Mouse (Mus musculus) mouse trophoblast stem cell (cell line): ENCODE measurements around the gene Nrg4.
"Not testable (repeated sequence)": the region's sequence is repeated elsewhere in the genome, so short reads cannot be mapped to it uniquely, and the experiment has no call there.

Experiments used
- in situ Hi-C, 2 experiments: fragments of 300-500 bp; cut with MseI, MboI; formaldehyde crosslinking; loops; 2 replicates in 1 of 2; 3 replicates in 1 of 2; pipeline ENCODE4 v1.15.1; 2025

Nrg4 gene

DNA sequence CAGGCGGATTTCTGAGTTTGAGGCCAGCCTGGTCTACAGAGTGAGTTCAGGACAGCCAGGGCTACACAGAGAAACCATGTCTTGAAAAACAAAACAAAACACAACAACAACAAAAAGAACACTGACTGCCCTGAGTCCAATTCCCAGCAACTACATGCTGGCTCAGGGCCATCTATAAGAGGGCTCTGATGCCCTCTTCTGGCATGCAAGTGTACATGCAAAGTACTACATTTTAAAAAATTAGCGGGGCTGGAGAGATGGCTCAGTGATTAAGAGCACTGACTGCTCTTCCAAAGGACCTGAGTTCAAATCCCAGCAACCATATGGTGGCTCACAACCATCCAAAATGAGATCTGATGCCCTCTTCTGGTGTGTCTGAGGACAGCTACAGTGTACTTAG, 74.5 kb downstream of the Nrg4 start:
- in situ Hi-C loops = not testable (repeated sequence)

DNA sequence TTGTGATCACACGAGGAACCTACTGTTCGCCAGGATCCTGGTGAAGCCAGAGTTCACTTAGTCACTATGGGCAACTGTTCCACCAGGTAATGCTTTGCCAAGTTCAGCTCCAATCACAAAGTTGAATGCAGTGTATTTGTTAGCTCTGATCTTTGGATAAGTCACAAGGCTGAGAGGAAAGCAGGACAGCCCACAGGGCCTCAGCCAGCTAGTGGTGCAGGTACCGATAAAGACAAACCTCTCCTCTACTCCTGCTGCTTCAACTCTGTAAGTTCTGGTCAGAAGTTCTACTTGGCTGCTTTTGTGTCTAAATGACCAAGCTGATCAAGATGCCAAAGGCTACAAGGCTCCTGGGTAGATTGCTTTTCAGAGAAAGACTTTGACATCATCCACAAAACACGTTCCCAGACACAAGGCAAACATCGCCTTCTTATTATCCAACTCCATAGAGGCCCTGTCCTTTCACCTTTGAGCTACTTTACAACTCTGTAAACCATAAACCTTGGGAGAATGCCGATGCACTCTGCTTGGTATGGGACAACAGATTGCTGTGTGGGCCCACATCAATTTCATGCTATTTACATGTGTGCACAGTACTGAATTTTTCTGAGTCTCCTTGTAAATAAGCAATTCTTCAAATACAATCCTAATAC, 75.9 kb downstream of the Nrg4 start:
- in situ Hi-C loops = no loop called here

DNA sequence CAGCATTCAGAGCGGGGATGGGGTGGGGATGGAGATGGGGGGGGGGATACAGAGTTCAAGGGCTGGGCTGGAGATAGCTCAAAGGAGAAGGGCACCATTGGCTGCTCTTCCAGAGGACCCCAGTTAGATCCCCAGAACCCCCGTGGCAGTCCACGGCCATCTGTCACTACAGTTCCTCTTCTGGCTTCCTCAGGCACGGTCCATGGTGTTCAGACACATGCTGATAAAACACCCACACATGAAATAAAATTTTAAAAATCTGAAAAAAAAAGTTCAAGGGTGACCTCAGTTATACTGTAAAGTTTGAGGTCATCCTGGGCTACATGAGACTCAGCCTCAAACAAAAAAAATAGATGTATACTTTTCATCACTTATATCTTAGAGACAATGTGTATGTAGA, 78.2 kb downstream of the Nrg4 start:
- in situ Hi-C loops = no loop called here

DNA sequence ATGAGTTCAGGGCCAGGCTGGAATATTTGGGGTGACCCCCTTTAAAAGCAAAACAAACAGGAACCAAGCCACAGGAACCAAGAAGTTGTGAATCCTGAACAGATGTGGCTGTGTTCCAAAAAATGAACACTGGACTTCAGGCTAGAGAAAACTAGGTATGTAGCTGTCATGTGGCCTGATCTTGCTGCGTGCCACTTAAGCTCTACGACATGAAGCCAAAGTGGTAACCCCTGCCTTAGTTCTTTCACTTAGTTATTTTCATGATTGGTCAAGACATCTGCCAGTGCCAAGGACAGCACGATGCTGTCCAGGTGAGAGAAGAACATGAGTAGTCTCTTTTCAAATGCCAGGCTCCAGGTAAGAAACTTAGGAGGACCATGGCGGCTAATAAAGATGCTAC, 79.7 kb downstream of the Nrg4 start:
- in situ Hi-C loops = no loop called here

DNA sequence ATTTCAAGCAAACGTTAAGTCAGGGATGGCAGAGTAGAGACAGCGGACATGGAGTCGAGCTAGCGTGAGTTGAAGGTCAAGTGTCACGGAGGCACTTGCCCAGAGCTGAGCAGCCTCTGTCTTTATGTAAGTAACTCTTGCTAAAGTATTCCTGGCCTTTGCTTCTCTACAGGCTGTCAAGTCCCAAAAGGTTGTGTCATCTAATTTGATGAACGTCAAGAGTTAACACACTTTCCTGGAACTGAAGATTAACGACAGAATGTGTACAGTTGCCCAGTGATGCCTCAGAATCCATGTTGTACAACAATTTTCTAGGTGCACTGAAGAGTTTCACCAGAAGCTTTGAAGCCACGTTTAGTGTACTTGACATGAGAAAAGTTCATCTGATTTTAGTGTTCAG, 80.2 kb downstream of the Nrg4 start:
- in situ Hi-C loops = no loop called here

GRCm38 (mm10) chr9:55245057-55245750, 81.4 kb downstream of the Nrg4 start:
- in situ Hi-C loops = not testable (repeated sequence)

DNA sequence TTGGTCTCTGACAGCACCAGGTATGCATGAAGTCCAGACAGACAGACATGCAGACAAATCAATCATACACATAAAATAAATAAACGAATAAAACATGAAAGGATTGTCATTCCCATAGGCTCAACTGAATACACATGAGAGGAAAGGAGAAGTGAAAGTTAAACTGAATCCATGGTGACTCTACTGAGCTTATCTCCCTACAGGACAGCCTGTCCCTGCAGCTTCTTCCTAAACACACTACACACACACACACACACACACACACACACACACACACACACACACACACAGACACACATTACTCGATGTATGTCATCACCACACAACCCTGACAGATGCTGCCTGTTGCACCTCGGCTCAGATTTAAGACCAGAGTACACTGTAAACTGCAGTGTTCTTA, 82.6 kb downstream of the Nrg4 start:
- in situ Hi-C loops = no loop called here

DNA sequence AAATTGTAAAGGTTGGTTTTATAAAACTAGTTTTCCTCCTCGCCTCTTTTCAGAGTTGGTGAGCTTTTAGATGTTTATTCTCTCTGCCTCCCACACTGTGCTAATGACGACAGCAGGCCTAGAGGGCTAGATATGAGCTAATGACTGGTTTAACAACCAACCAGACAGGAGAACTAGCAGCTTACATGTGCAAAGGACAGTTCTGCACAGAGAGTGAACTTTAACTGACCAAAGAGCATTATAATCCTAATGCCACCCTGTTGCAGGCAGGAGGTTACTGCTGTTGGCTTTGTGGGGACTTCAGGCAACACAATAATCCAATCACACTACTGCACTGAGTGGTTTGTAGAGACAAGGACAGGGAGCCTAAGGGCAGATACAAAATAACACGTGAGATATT, 83.4 kb downstream of the Nrg4 start:
- in situ Hi-C loops = no loop called here

DNA sequence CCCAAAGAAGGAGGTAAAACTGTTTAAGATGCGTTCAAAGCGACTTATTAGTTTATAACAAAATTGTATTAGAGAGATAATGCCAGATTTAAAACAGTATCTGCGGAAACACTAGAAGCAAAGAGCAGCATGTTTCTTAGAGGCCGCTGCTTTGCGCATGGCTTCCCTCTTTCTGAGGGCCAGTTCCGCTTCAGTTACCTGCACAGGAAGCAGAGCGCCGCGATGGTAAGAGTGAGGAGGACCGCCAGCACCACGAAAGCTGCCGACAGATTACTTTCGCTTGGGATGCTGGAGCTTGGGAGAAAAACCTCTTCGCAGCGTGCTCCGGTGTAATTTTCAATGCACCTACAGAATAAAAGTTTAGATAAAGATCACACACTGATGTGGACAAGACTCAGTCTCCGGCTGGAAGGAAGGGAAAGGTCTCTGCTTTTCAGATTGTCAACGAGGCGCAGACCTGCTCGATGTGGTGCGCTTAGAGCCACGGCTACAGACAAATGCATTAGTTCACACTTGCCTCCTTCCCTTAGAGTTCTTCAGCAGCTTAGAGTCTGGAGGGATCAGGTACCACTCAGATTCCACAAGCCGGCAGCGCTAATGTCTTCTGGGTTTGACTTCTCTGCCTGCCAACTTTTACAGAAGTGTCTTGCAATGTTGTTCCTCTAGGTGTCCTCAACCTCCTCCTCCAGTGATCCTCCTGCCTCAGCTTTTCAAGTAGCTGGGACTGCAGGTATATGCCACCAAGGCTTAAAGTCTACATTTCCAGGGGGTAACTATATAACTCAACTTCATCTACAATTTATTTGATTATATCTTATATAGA, 84.6 kb downstream of the Nrg4 start:
- in situ Hi-C loops = no loop called here

DNA sequence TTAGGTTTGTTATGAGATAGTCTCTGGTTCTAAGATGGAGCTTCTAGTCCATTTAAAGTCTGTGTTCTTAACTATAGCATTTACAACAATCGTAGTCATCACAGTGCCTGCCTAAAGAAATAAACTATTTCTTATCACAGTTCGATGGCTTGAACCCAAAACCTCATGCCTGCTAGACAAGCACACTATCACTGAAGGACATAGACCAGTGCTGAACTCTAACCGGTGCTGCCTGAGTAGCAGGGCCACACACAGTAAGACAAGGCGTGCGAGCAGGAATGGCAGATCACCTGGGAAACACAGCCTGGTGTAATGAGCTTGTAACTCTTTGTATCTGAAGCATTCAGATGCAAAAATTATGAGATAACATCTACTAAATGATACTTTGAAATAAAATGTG, 85.8 kb downstream of the Nrg4 start:
- in situ Hi-C loops = no loop called here

GRCm38 (mm10) chr9:55236235-55237165, 90.1 kb downstream of the Nrg4 start:
- in situ Hi-C loops = no loop called here

DNA sequence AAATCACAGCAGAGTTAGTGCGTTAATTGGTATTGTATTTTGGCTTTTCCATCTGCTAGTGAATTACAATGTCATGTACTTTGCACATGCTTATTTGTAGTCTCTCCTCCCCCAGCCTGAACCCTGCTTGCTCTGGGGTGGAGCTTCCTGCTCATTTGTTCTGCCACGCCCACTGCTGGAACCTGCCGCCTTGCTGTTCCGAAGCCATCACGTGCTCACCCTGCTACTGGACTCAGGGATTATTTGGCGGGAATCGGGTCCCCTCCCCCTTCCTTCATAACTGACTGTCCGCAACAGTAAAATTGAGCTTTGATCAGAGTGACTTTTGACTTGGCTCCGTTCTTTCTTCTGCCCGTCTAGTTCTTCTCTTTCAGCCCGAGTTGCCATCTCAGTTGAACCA, 93.6 kb downstream of the Nrg4 start:
- in situ Hi-C loops = not testable (repeated sequence)

DNA sequence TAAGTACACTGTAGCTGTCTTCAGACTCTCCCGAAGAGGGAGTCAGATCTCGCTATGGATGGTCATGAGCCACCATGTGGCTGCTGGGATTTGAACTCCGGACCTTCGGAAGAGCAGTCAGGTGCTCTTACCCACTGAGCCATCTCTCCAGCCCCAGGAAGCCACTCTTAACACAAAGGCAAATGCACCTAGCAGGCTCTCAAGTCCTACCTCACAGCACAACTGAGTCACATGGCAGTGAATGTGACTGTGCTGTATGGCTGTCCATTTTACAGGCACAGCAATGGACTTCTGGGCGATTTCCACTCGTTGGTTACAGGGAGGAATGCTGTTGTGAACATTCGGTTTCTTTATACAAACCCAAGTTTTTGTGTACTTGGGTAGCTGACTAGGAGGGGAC, 94.1 kb downstream of the Nrg4 start:
- in situ Hi-C loops = no loop called here

DNA sequence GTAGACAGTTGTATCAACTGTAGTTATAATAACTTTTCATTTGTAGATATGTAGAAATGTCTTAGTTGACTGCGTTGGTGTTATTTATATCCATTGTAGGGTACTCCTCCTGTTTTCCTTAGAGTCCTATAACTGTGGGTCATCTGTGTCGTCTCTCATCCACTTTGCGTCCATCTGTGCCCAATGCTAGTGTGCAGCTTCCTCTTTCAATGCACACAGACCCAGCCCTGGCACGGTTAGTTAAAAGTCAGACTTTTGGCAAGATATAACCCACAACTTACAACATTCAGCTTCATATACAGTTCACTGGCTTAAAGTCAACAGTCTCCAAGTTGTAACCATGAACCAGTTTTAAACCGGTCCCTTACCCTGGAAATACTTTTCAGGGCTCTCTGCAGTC, 94.5 kb downstream of the Nrg4 start:
- in situ Hi-C loops = no loop called here

DNA sequence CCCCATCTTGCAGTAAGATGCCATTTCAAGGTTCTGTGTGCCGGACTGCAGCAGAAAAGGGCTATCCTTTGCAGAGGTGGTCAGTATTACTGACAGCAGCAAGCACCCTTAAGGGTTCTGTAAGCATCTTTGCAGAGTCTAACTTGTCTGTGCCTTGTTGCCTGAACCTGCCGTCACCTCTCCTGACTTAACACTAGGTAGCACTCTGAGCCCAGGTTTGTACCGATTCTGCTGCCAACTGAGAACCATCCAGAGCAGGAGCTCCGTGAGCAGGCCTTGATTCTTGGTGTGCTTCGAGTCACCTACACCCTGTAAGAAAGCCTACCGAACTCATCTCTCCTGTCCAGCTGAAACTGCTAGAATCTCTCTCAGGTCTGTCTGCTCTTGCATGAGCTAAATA, 95.1 kb downstream of the Nrg4 start:
- in situ Hi-C loops = no loop called here

DNA sequence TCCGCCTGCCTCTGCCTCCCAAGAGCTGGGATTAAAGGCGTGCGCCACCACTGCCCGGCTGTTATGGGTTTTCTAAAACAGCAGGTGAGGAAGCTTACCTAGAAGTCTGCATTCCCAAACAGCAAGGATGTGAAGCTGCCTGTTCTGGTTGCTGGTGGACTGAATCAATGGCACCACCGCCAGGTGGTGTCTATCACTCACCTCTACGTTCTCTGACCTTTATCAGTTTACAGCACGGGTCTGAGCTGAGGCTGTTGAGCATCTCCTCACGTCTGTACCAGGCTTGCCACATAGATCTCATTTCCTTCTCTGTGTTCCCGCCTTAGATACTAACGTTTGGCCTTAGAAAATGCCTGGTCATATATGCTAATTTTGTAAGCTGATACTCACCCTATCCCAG, 97.6 kb downstream of the Nrg4 start:
- in situ Hi-C loops = no loop called here

GRCm38 (mm10) chr9:55228149-55228548, 98.5 kb downstream of the Nrg4 start:
- in situ Hi-C loops = no loop called here

DNA sequence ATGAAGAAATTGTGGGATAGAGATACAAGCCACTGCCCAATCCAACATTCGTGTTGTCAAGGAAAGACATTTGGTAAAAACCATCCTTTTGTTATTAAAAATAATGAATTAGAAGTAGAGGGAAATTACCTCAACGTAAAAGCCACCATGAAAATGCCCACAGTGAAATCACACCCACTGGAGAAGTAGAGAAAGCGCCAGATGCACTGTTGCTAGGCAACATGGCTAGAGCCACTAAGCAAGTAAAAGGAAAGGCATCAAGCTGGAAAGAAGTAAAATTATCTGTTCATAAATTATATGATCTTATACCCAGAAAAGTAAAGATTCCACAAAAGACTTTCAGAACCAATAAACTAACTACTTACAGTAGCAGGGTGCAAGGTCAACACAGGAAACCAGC, 100.4 kb downstream of the Nrg4 start:
- in situ Hi-C loops = no loop called here

GRCm38 (mm10) chr9:55225165-55225737, 101.4 kb downstream of the Nrg4 start:
- in situ Hi-C loops = no loop called here

GRCm38 (mm10) chr9:55217381-55217780, 109.3 kb downstream of the Nrg4 start:
- in situ Hi-C loops = no loop called here

GRCm38 (mm10) chr9:55216078-55216477, 110.6 kb downstream of the Nrg4 start:
- in situ Hi-C loops = no loop called here
